8 mouse cellular contexts compared by ENCODE assay signal in the genomic region with DNA sequence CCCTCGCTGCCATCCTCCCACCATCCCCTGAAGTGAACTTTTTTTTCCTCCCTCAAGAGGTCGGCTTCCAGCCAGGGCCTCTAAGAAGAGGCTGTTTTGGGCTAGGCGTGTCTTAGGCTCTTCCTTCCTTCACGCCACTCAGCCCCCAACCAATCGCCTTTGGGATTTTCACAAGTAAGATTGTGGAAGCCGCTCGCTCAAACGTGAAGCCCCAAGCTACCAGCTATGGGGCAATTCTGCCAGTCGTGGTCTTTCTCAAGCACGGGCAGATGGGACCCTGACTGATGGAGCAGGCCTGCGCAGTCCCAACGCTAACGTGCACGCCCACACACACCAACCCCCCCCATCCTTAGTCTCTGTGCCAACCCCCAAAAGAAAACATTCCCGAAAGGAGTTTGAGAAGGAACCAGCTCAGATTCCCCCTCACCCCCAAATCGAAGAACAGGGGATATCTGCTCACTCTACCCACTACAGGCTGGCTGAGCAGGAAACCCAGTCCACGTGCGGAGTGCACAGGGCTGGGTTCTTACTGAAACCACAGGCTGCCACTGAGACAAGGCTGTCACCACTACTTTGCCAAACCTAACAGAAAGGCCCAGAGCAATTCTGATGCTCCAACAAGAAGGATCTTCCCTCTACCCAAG. TPM values are rescaled to one million over a fixed set of nuclear protein-coding genes. Genes with fewer than 3 reads are reported as not detected.
DNase-seq lines count a peak whose midpoint lies in the region; ATAC-seq and TF ChIP-seq lines count a peak whose summit lies in the region.

No protein-coding gene starts in this region.

- H3K27ac ChIP-seq in embryonic facial prominence, embryonic 14.5 days (replicated peaks; ENCODE audit: low read depth, low read length): peak overlapping the region; percentile 78
- H3K27ac ChIP-seq in layer of hippocampus, adult 2 months: peak overlapping the region; percentile 85

- WGBS in embryonic facial prominence, embryonic 14.5 days: 6% methylated on average over 18 of the region's 18 CpGs

- peak overlapping the region; percentile 95 for H3K4me2 ChIP-seq in embryonic facial prominence, embryonic 14.5 days (ENCODE audit: low read depth, low read length)

- peak; percentile 19; the same call in 1 of the 2 replicates for ATAC-seq in embryonic facial prominence, embryonic 14.5 days (ENCODE audit: low read depth)

- peak overlapping the region; percentile 79 for H3K4me3 ChIP-seq in embryonic facial prominence, embryonic 14.5 days (ENCODE audit: low read depth, low read length)
- H3K4me3 ChIP-seq in layer of hippocampus, adult 2 months: peak overlapping the region; percentile 94

- no peak for TF ChIP-seq CTCF in layer of hippocampus, adult 2 months (conservative IDR thresholded peaks at IDR 0.05)

- intact Hi-C loops in heart, postnatal 14 days (cut with DNase I): loop anchor here (2.0 kb wide), 1 partner anchor 20 kb away; no protein-coding TSS in a partner anchor

- H3K9me3 ChIP-seq in embryonic facial prominence, embryonic 14.5 days (ENCODE audit: control insufficient read depth, low read length): no peaks in the 10 kb centered on the region

- peaks cover 16% of the 10 kb centered on the region for H3K4me1 ChIP-seq in embryonic facial prominence, embryonic 14.5 days (ENCODE audit: control insufficient read depth, insufficient read depth, low read length)

- H3K36me3 ChIP-seq in embryonic facial prominence, embryonic 14.5 days (ENCODE audit: control insufficient read depth, insufficient read depth, low read length): 0 out of 2 replicates have a peak, but pooled peaks cover 3% of the 10 kb centered on the region

- H3K9ac ChIP-seq in embryonic facial prominence, embryonic 14.5 days (ENCODE audit: low read depth, low read length): peak overlapping the region; percentile 70

- peak; percentile 98 for DNase-seq in 416B (ENCODE audit: low read depth)
- DNase-seq in Muller cell, postnatal 12 days (ENCODE audit: inconsistent ontology term): peak; percentile 58
- DNase-seq in embryonic facial prominence, embryonic 14.5 days (ENCODE audit: low spot score): peak; percentile 93
- peak; percentile 60 to 64 for DNase-seq in heart, postnatal 14 days
- no peak for DNase-seq in layer of hippocampus, adult 2 months (ENCODE audit: low spot score in 2 of 2)
- peak; percentile 68 to 70 for DNase-seq in lung, postnatal 4 days
- peak; percentile 25 for DNase-seq in right cerebral cortex, postnatal 25 days
- no peak for DNase-seq in cerebellum, adult 11 months

- no peaks in the 10 kb centered on the region for H3K27me3 ChIP-seq in embryonic facial prominence, embryonic 14.5 days (replicated peaks; ENCODE audit: control insufficient read depth, insufficient read depth, low read length)

RNA-seq across cellular contexts. Expression of a gene that starts 1.7 kb away (rescaled TPM):
- 44.4 and 47.9 TPM in 2 replicates for polyA plus RNA-seq in embryonic facial prominence, embryonic 14.5 days (2014; fragmentation: Nextera tagmentation; extraction: Ambion mirVana)
- total RNA-seq in heart, postnatal 14 days (2021): 10 to 100 TPM; 60.1 to 77.5 TPM
- total RNA-seq in layer of hippocampus, adult 2 months (2021): 10 to 100 TPM; 34.5 to 35.1 TPM

RNA-seq across cellular contexts. Expression of a gene that starts 49.9 kb away (rescaled TPM):
- polyA plus RNA-seq in embryonic facial prominence, embryonic 14.5 days (2014; fragmentation: Nextera tagmentation; extraction: Ambion mirVana): 0.24 TPM in 1 of 2 replicates, not detected in the other
- under 1 TPM in 1 of 2 experiments, not detected in 1; 0.24 TPM for total RNA-seq in heart, postnatal 14 days (2021)
- not detected for total RNA-seq in layer of hippocampus, adult 2 months (2021)

RNA-seq across cellular contexts. Expression of a gene that starts 50.8 kb away (rescaled TPM):
- polyA plus RNA-seq in embryonic facial prominence, embryonic 14.5 days (2014; fragmentation: Nextera tagmentation; extraction: Ambion mirVana): 879 and 1,077 TPM in 2 replicates
- total RNA-seq in heart, postnatal 14 days (2021): 1,000 to 10,000 TPM in 1 of 2 experiments, 100 to 1,000 TPM in 1; 947 to 1,009 TPM
- total RNA-seq in layer of hippocampus, adult 2 months (2021): 100 to 1,000 TPM; 713 to 818 TPM

Comparison
In these comparisons a context has a peak if more than half of its experiments do, and no peak if none do; other contexts are left out.
1. DNase-seq: peak in 416B (single experiment), Muller cell, postnatal 12 days (single experiment), embryonic facial prominence, embryonic 14.5 days (single experiment), heart, postnatal 14 days (2 of 2), lung, postnatal 4 days (2 of 2) and right cerebral cortex, postnatal 25 days (single experiment); none in layer of hippocampus, adult 2 months (0 of 2) and cerebellum, adult 11 months (single experiment).